Mouse (Mus musculus) heart, postnatal 36 days (tissue): Measurements from ENCODE around the gene Pptc7. TPM values are rescaled to one million over a fixed set of nuclear protein-coding genes. Genes with fewer than 3 reads are reported as not detected.

Experiments
- DNase-seq, 2 experiments: peaks; one replicate each; pipeline ENCODE4 v3.0.0; 2021 to 2022
- intact Hi-C: fragments of 180-260 bp; cut with DNase I; formaldehyde crosslinking; loops from one replicate; pipeline ENCODE4 v1.15.1; 2025
- total RNA-seq, 2 experiments: library from RNA; stranded (reverse); gene quantifications; 2 replicates each; pipeline ENCODE4 v1.2.3; 2021

Pptc7 gene
- total RNA-seq, 2 experiments from 2014 or later = 89.5 to 98.4 TPM

GRCm38 (mm10) chr5:122320205-122320781 lies 36.1 kb downstream of the Pptc7 start:
- intact Hi-C loops = no loop called here
- DNase-seq = no peak

DNA sequence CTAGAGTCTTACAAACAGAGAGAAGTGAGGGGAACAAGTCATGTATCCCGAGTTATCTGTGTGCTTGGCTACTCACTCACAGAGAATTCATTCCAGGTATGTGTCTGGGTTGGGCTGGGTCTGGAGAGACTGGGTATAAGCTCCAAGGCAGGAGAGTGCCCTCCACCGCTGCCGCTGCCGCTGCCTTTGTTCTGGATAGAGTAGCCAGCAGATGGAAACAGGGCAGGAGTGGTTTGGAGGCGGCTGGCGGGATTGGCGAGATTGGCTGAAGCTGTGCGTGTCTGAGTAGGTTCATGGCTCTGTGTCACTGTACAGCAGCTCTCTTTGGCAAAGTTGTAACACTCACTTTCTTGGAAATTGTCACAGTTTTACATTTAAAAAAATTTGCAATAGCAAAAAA lies 39.4 kb downstream of the Pptc7 start:
- no peak for DNase-seq
- intact Hi-C loops = no loop called here

GRCm38 (mm10) chr5:122324608-122325431 lies 40.7 kb downstream of the Pptc7 start:
- DNase-seq = peak in 1 of 2 experiments; percentile 34

DNA sequence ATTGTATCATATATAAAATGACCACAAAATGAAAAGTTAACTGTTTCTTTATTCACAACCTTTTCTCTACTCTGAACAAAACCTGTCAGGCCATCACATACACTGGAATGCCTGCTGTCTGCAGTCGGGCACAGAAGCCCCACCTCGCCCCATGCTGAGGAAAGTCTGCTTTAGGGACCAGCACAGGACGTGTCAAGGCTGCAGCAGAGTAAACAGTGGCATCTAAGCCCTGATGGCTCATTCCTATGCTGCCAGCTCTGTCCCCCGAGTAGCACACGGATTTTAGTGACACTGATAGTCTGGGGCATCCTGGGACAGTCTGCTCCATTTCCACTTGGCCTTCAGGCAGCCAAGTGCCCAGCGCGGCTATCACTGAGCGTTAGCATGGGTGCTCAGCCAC lies 41.3 kb downstream of the Pptc7 start:
- no peak for DNase-seq

More at GRCm38 (mm10) chr5:122324608-122325431, 40.7 kb downstream of the Pptc7 start:
- intact Hi-C loops = no loop called here

DNA sequence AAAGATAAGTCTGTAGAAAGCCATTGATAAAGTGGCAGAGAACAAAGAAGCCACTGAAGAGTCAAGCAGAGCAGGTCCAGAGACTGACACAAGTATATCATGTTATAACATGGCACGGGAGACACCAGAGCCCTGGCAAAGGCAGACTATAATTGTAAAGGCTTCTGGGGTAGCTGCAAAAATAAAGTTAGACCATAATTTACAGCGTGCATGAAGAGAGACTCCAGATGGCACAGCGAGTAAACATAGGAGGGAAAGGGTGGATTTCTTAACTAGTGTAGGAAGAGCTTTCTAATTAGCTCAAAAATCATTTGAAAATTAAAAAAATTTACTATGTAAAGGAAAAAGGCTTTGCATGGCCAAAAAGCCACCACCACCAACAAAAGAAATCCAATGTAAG lies 43.1 kb downstream of the Pptc7 start:
- DNase-seq = no peak
- intact Hi-C loops = no loop called here

More for the DNA sequence above, 41.3 kb downstream of the Pptc7 start:
- intact Hi-C loops = no loop called here

DNA sequence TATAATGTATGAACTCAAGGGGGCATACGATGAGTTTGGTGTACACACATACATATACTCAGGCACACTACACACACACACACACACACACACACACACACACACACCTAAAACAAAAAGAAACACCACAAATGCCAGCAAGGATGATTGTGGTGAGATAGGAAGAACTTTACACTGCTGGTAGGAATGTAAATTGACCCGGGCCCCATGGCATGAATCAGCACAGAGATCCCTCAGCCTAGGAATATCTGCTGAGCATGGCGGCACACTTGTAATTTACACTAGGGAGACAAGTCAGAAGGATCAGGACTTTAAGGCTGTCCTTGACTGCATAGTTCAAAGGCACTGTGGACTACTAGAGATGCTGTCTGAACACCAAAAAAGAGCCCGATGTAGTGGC lies 46.1 kb downstream of the Pptc7 start:
- intact Hi-C loops = no loop called here
- DNase-seq = no peak

- no peak for DNase-seq
- intact Hi-C loops = no loop called here
Observed at GRCm38 (mm10) chr5:122334682-122335081, 50.5 kb downstream of the Pptc7 start.

GRCm38 (mm10) chr5:122336554-122337294 lies 52.6 kb downstream of the Pptc7 start:
- intact Hi-C loops = no loop called here
- no peak for DNase-seq

DNA sequence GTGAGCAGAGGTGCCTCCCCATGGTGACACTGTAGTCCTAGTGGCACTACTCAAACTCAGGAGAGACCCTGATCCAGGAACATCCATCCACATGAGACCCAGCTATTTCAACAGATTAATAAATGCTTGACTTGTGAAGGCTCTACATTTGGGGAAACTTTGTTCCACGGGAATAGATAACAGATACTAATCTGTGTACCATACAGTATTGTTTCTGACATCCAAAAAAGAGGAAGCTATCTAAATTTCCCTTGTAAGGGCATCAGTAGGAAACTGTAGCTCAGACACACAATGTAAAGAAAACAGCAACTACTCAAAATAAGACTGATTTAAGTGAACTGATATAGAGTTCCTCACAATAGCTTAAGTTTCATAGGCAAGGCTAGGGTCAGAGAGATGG lies 58.7 kb downstream of the Pptc7 start:
- DNase-seq = no peak
- intact Hi-C loops = loop anchor here (5.0 kb wide), 1 partner anchor 211 kb away; no protein-coding TSS in a partner anchor

DNA sequence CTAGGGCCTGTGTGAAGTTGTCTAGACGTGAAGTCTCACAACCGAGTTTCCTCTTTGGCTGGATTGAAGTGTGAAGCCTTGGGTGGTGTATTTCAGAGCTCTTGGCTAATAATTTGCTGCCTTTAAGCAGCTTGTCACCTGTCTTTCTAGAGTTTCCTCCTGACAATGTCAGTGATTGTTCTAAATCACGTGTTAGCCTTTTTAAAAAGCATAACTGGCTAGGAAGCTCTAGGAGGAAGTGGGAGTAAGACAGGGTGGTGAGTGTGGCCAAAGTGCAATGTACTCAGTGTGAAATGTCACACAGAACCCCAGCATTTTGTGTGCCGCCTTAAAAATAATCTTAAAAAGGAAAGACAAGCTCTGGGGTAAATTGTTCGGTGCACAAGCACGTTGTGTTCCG lies 59.6 kb downstream of the Pptc7 start:
- intact Hi-C loops = loop anchor here (1.0 to 5.0 kb wide), 2 partner anchors 75 to 211 kb away; no protein-coding TSS in a partner anchor

DNA sequence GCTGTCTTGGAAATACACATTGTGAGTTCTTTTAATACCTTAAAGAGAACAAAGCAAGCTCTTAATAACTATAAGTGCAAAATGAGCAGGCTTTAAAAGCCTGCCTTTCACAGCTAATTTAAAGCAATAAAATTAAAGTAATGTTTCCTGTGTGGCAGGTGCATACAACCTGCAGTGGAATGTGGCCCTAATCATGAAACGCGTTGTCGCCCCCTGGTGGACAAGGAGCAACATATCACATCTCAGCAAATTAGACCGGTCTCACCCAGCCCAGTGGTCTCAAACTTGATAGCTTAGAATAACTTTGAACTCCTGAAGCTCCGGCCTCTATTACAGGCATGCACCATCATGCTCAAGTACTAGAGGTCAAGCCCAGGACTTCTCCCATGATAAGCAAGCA lies 60.1 kb downstream of the Pptc7 start:
- intact Hi-C loops = loop anchor here (1.0 to 5.0 kb wide), 2 partner anchors 76 to 212 kb away; no protein-coding TSS in a partner anchor
- DNase-seq = peak; percentile 80 to 82

More for the DNA sequence above, 59.6 kb downstream of the Pptc7 start:
- DNase-seq = no peak

DNA sequence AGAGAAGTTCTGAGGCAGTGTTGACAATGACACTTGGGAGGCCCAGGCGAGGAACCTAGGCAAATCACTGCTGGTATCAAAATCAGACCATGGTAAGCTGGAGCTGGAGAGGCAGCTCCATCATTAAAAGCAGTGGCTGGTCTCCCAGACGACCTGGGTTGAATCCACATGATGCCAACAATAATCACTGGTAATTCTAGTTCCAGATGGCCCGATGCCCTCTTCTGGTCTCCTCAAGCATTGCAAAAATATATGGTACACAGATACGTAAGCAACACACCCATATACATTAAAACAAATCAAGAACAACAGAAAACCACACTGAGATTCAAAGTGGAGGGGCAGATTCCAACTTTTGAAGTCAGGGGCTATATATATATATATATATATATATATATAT lies 61.6 kb downstream of the Pptc7 start:
- no peak for DNase-seq
- intact Hi-C loops = no loop called here

DNA sequence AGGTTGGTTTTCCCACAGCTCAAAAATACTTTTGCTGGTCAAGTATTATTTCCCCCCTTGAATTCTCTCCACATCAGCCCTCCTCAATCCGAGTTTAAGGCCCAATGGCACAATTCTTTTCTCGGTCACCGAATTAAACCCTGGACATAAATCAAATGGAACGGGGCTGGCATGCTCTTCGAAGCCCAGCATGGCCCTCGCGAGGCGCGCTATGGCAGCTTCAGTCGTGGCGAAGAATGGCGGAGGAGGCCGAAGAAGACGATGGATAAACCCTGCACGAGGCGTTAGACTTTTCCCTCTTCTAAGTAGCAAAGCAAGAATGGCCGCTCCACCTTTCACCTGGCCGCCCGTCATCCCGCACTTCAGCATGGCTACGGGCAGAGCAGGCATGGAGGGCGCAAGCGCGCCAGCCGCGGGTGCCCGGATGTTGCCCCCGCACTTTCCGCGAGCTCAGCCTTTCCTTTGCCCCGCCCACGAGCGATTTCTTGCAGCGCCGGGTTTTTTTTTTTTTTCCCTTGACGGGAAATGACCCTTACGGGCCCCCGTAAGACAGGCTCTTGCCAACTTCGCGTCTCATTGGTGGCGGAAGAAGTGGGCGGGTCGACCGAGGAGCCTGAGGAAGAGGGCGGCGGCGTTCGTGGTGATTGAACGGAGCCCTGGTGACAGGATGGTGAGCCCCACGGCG lies 69.8 kb downstream of the Pptc7 start, which contains the start of the genes Rad9b and Vps29:
TSS of gene Rad9b (minus strand) at position 427 of the 685 bp plus-strand sequence.
TSS of gene Vps29 (plus strand) at position 563 of the 685 bp plus-strand sequence.
- DNase-seq = peak; percentile 98 to 99
- intact Hi-C loops = loop anchor here (2.0 kb wide), 1 partner anchor 19 kb away; the partner anchor contains the start of gene Fam216a

DNA sequence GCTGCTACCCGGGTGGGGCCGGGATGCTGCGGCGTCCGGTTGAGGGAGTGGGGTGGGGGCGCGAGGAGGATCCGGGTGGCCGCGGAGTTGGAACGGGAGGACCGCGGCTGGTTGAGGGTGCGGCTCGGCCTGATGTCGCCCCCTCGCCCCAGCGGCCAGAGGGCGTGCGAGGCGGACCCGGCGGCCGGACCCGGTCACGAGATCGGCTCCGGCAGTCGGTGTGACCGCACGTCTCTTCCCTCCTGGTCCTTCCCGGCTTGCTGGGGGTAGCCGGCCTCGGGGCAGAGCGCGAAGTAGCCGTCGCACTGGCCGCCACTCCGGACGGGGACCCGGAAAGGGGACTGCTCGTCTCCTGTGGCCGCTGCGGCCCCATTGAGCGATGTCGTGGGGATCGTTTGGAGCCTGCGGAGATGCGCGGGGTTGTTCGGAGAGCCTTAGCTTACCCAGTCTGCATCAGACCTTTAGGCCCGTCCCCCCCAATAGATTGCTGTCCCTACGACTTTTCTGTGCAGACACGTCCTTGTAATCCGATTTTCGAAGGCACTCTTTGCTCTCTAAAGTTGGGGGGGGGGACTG lies 70.4 kb downstream of the Pptc7 start:
- no peak for DNase-seq
- intact Hi-C loops = loop anchor here (2.0 kb wide), 1 partner anchor 18 kb away; the partner anchor contains the start of gene Fam216a

GRCm38 (mm10) chr5:122371591-122372191 lies 87.5 kb downstream of the Pptc7 start, which contains the start of gene Gpn3:
Gene Gpn3 (plus strand): TSS chr5:122371876.
- DNase-seq = peak in 1 of 2 experiments; percentile 31
- intact Hi-C loops = loop anchor here (2.0 kb wide), 2 partner anchors 17 to 27 kb away; partner anchors contain the start of genes Rad9b and Vps29

DNA sequence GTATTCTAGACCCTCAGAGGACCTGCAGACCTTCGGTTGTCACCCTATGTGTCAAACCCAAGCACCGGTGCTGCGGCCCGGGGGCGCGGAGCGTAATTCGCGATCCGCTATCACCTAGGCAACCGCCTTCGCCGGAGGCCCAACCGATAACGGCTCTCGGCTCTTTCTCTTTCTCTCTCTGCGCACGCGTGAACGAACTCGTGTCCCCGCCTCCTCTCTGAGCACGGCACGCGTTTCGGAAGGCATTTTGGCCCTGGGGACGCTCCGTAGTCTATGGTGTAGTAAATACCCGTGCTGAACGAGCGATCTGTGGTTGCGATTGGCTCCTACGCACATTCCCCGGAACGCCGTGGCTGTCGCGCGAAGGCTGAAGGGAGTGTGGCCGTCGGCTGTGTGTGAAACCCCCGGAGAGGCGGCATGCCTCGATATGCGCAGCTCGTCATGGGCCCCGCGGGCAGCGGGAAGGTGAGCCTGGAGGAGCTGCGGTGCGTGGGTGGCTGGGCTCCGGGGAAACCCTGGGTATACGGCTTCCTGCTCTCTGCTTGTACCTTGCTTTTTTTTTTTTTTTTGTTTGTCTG lies 88.1 kb downstream of the Pptc7 start, which contains the start of gene Fam216a:
TSS of gene Fam216a (minus strand) at position 173 of the 578 bp plus-strand sequence.
- intact Hi-C loops = loop anchor here (2.0 kb wide), 2 partner anchors 17 to 27 kb away; partner anchors contain the start of genes Rad9b and Vps29
- DNase-seq = peak; percentile 99

DNA sequence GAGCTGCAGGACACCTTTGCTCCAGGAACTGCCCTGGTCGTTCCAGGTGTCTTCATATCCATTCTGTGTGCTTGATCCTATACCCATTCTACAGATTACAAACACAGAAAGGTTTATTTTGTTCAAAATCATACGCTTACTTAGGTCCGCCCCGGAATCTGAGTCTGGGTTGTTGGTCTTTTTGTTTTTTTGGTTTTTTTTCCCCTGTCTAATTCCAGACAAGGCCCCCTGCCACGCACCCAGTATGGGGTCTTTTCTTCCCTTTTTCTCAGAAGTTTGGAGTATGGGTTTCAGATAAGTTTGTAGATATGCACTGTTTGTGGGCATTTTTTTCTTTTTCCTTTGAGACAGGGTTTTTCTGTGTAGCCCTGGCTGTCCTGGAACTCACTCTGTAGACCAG lies 88.7 kb downstream of the Pptc7 start:
- DNase-seq = no peak
- intact Hi-C loops = loop anchor here (2.0 kb wide), 2 partner anchors 18 to 26 kb away; partner anchors contain the start of genes Rad9b and Vps29
